Mouse (Mus musculus) v-Abl transformed pro-B cells (cell line): Measurements from ENCODE around the gene Tmem138.

Experiments used
- in situ Hi-C, 2 experiments: fragments of 400-800 bp; cut with MboI; formaldehyde crosslinking; loops; one replicate each; pipeline ENCODE4 v1.15.1; 2025; ENCODE audit not compliant: unreplicated experiment in 2 of 2

The Tmem138 gene

GRCm38 (mm10) chr19:10521926-10522325 lies 55.2 kb downstream of the Tmem138 start:
- in situ Hi-C loops = loop anchor here in 1 of 2 experiments (25.0 kb wide), 1 partner anchor 90 kb away; the partner anchor contains the start of genes Ddb1 and Tkfc
